Mouse (Mus musculus) heart, embryonic 10.5 days (tissue): ENCODE measurements at regions not wholly inside any gene's neighbourhood (a gene's known extent, or its start where the extent isn't known, plus 50 kb on each side); places are given as distances from the start of the nearest gene placed in this dataset.

ENCODE experiments used
- DNase-seq: peaks from one replicate; pipeline ENCODE4 v3.0.0-alpha.2; 2017; ENCODE audit warnings: low spot score
- H3K27ac ChIP-seq: fragments of 300-500 bp; sonication (generic); 2 replicates; pipeline ENCODE4 v1.5.1; 2016; ENCODE audit warnings: mild to moderate bottlenecking
- H3K27me3 ChIP-seq: fragments of 300-500 bp; sonication (generic); 2 replicates; pipeline ENCODE4 v1.6.1; 2016; ENCODE audit warnings: mild to moderate bottlenecking; ENCODE audit not compliant: poor library complexity, insufficient read depth, severe bottlenecking
- H3K36me3 ChIP-seq: fragments of 300-500 bp; sonication (generic); 2 replicates; pipeline ENCODE4 v1.6.1; 2016; ENCODE audit warnings: mild to moderate bottlenecking, moderate library complexity
- H3K4me1 ChIP-seq: fragments of 300-500 bp; sonication (generic); 2 replicates; pipeline ENCODE4 v1.6.1; 2016; ENCODE audit warnings: mild to moderate bottlenecking
- H3K4me3 ChIP-seq: fragments of 300-500 bp; sonication (generic); 2 replicates; pipeline ENCODE4 v1.5.1; 2016; ENCODE audit warnings: mild to moderate bottlenecking, moderate library complexity
- H3K9me3 ChIP-seq: fragments of 300-500 bp; sonication (generic); 2 replicates; pipeline ENCODE4 v1.6.1; 2016; ENCODE audit warnings: mild to moderate bottlenecking, moderate library complexity
- WGBS: fragments of 180-500 bp; shearing (Covaris S2); methylation state at CpG from one replicate; pipeline ENCODE4 v1.1.7; 2016; 5-methylcytosine and 5-hydroxymethylcytosine counted together

DNA sequence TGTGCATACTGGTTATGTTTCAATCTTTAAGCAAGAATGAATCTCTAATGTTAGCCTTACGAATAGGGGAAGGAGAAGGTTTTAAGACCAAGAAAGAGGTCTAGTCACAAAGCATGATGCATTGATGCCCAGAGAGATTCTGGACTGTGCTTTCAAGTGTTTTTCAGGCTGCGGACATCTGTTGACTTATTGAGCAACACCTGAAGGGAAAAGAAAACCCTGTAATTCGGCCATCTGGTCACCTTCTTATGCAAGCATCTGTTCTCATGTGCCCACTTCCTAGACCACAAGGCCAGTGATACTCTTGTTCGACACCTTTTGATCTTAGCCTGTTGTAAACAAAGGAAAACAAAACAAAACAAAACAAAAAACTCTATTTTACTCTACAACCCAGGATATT, 218.1 kb upstream of the Slc24a2 start:
- WGBS: 86% methylated on average over 4 of the region's 4 CpGs
- no peaks in the 10 kb centered on the region for H3K36me3 ChIP-seq
- no peaks in the 10 kb centered on the region for H3K9me3 ChIP-seq
- no peak overlapping the region for H3K4me3 ChIP-seq
- DNase-seq: no peak
- no peaks in the 10 kb centered on the region for H3K27me3 ChIP-seq
- H3K27ac ChIP-seq: no peak overlapping the region
- H3K4me1 ChIP-seq: peaks cover 6% of the 10 kb centered on the region

GRCm38 (mm10) chr4:87446856-87447255, 216.6 kb upstream of the Slc24a2 start:
- H3K9me3 ChIP-seq: no peaks in the 10 kb centered on the region
- H3K27ac ChIP-seq: no peak overlapping the region
- WGBS: 93% methylated on average over 3 of the region's 3 CpGs
- no peak overlapping the region for H3K4me3 ChIP-seq
- no peaks in the 10 kb centered on the region for H3K36me3 ChIP-seq
- H3K4me1 ChIP-seq: peaks cover 6% of the 10 kb centered on the region
- H3K27me3 ChIP-seq: no peaks in the 10 kb centered on the region
- DNase-seq: no peak

DNA sequence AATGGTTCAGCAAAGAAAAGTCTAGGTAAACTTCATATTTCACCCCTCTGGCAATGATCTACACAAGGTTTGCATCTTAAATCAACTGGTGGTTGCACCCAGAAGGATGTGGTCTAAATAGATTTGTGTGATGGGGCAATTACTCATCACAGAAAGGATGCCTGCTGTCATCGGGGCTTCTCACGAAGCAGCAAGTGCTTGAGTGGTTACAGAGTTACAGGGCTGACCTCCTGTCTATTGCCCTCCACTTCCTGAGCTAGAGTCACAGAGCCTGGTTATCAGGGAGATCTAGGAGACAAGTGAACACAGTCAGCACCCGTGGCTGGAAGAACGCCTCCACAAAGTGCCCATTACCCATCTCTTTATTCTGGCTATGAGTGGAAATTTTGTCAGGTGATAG, 203.9 kb upstream of the Slc24a2 start:
- H3K4me1 ChIP-seq: no peaks in the 10 kb centered on the region
- no peak for DNase-seq
- no peaks in the 10 kb centered on the region for H3K27me3 ChIP-seq
- H3K36me3 ChIP-seq: no peaks in the 10 kb centered on the region
- no peak overlapping the region for H3K4me3 ChIP-seq
- WGBS: 29% methylated on average over 4 of the region's 4 CpGs
- H3K27ac ChIP-seq: no peak overlapping the region
- no peaks in the 10 kb centered on the region for H3K9me3 ChIP-seq

- WGBS: 53% methylated on average over 3 of the region's 3 CpGs
Observed at GRCm38 (mm10) chr4:87428374-87428773, 198.1 kb upstream of the Slc24a2 start.

GRCm38 (mm10) chr4:87424066-87424465, 193.8 kb upstream of the Slc24a2 start:
- H3K4me1 ChIP-seq: no peaks in the 10 kb centered on the region; the same call in 1 of the 2 replicates
- no peak for DNase-seq
- no peak overlapping the region for H3K4me3 ChIP-seq
- H3K9me3 ChIP-seq: no peaks in the 10 kb centered on the region
- WGBS: 85% methylated on average over 1 of the region's 1 CpGs
- no peak overlapping the region for H3K27ac ChIP-seq
- H3K27me3 ChIP-seq: 0 out of 2 replicates have a peak, but pooled peaks cover 5% of the 10 kb centered on the region
- no peaks in the 10 kb centered on the region for H3K36me3 ChIP-seq

More at GRCm38 (mm10) chr4:87428374-87428773, 198.1 kb upstream of the Slc24a2 start:
- DNase-seq: no peak
- H3K36me3 ChIP-seq: no peaks in the 10 kb centered on the region
- H3K27me3 ChIP-seq: 0 out of 2 replicates have a peak, but pooled peaks cover 5% of the 10 kb centered on the region
- no peak overlapping the region for H3K27ac ChIP-seq
- H3K4me3 ChIP-seq: no peak overlapping the region
- no peaks in the 10 kb centered on the region; the same call in 1 of the 2 replicates for H3K4me1 ChIP-seq
- H3K9me3 ChIP-seq: no peaks in the 10 kb centered on the region

GRCm38 (mm10) chr4:87422588-87422987, 192.3 kb upstream of the Slc24a2 start:
- Histone ChIP-seq H3K4me3 (no peak overlapping the region), H3K9me3 (no peaks in the 10 kb centered on the region), H3K4me1 (no peaks in the 10 kb centered on the region), H3K36me3 (no peaks in the 10 kb centered on the region), H3K27me3 (0 out of 2 replicates have a peak, but pooled peaks cover 5% of the 10 kb centered on the region), H3K27ac (no peak overlapping the region)
- no peak for DNase-seq
- WGBS: 84% methylated on average over 6 of the region's 6 CpGs

GRCm38 (mm10) chr4:87403354-87403753, 173.1 kb upstream of the Slc24a2 start:
- Histone ChIP-seq H3K4me3 (no peak overlapping the region), H3K4me1 (peaks cover 8% of the 10 kb centered on the region), H3K9me3 (no peaks in the 10 kb centered on the region), H3K27me3 (no peaks in the 10 kb centered on the region), H3K36me3 (no peaks in the 10 kb centered on the region), H3K27ac (no peak overlapping the region)
- WGBS: 67% methylated on average over 6 of the region's 6 CpGs
- no peak for DNase-seq

- H3K4me3 ChIP-seq: no peak overlapping the region
- no peaks in the 10 kb centered on the region for H3K36me3 ChIP-seq
- no peak overlapping the region for H3K27ac ChIP-seq
- no peak for DNase-seq
- no peaks in the 10 kb centered on the region for H3K9me3 ChIP-seq
- no peaks in the 10 kb centered on the region for H3K27me3 ChIP-seq
- WGBS: 75% methylated on average over 7 of the region's 7 CpGs
- H3K4me1 ChIP-seq: peaks cover 8% of the 10 kb centered on the region
Observed at GRCm38 (mm10) chr4:87402173-87402556, 171.9 kb upstream of the Slc24a2 start.

- Histone ChIP-seq H3K4me3 (peak overlapping the region; percentile 22; the same call in 1 of the 2 replicates), H3K4me1 (peaks cover 8% of the 10 kb centered on the region), H3K36me3 (no peaks in the 10 kb centered on the region), H3K9me3 (no peaks in the 10 kb centered on the region), H3K27me3 (no peaks in the 10 kb centered on the region), H3K27ac (0 out of 2 replicates have a peak overlapping the region, but pooled peaks have one; percentile 7)
- 59% methylated on average over 20 of the region's 20 CpGs for WGBS
- no peak for DNase-seq
Observed at GRCm38 (mm10) chr4:87401316-87402172, 171.3 kb upstream of the Slc24a2 start.

GRCm38 (mm10) chr4:87386835-87387234, 156.6 kb upstream of the Slc24a2 start:
- no peaks in the 10 kb centered on the region for H3K9me3 ChIP-seq
- H3K27ac ChIP-seq: no peak overlapping the region
- H3K4me1 ChIP-seq: no peaks in the 10 kb centered on the region
- no peak for DNase-seq
- WGBS: 80% methylated on average over 3 of the region's 3 CpGs
- no peaks in the 10 kb centered on the region for H3K27me3 ChIP-seq
- H3K4me3 ChIP-seq: no peak overlapping the region
- no peaks in the 10 kb centered on the region for H3K36me3 ChIP-seq

- Histone ChIP-seq H3K27ac (no peak overlapping the region), H3K4me3 (no peak overlapping the region), H3K27me3 (no peaks in the 10 kb centered on the region), H3K36me3 (no peaks in the 10 kb centered on the region), H3K9me3 (no peaks in the 10 kb centered on the region), H3K4me1 (no peaks in the 10 kb centered on the region)
- 79% methylated on average over 9 of the region's 9 CpGs for WGBS
- DNase-seq: no peak
Observed at GRCm38 (mm10) chr4:87386271-87386670, 156.0 kb upstream of the Slc24a2 start.

DNA sequence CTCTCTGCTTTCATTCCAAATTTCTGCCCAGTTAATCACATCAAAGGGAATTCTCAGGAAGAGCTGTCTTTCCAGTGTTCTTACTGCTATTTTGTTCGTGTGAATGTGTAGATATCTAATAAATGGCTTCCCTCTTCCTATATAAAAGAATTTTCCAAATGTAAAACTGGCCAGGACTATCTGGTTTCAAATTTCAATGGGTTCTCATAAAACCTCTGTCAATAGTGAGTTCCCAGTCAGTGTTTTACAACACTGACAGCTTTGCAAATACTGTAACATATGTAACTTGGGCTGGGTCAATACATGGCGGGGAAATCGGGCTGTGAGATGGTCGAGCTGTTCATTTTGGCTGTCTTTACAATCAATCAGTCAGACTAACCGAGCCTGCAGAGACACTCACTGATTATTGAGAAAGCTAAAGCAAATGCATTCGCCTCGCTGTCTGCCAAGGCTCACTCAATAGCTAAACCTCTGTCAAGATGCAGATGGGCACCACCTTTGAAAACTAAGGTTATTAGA, 155.0 kb upstream of the Slc24a2 start:
- 68% methylated on average over 7 of the region's 7 CpGs for WGBS
- DNase-seq: peak; percentile 38
- H3K9me3 ChIP-seq: no peaks in the 10 kb centered on the region
- no peak overlapping the region for H3K4me3 ChIP-seq
- H3K36me3 ChIP-seq: no peaks in the 10 kb centered on the region
- H3K27ac ChIP-seq: no peak overlapping the region
- no peaks in the 10 kb centered on the region for H3K27me3 ChIP-seq
- H3K4me1 ChIP-seq: no peaks in the 10 kb centered on the region

DNA sequence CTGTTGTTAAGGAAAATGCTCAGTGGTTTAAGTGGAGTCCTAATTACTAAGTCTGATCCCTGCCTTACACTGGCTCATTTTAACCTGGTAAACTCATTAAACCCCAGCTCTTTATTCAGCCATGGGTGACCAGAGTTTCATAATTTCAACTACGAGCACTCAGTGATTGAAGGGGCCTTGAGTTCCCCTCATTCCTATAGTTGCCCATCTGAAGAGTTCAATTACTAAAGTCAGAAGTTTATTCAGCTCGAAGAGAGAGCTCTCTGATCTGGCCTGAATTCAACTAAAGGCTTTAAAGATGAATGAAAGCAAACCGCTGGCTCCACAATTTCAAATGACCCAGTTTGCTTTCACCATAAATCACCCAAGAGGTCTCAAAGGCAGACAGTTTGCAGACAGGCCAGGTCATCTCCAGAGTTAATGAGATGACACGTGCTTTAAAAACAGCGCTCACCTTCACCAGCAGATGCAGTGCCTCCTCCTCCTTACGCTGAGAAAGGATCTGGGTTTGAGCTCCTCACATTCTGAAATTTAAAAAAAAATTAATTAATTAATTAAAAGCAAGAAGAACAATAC, 154.3 kb upstream of the Slc24a2 start:
- H3K9me3 ChIP-seq: no peaks in the 10 kb centered on the region
- 67% methylated on average over 6 of the region's 6 CpGs for WGBS
- no peak for DNase-seq
- no peaks in the 10 kb centered on the region for H3K36me3 ChIP-seq
- H3K4me1 ChIP-seq: no peaks in the 10 kb centered on the region
- H3K4me3 ChIP-seq: no peak overlapping the region
- H3K27ac ChIP-seq: no peak overlapping the region
- H3K27me3 ChIP-seq: no peaks in the 10 kb centered on the region
